Mouse (Mus musculus) kidney, adult 2 months (tissue): ENCODE measurements around the gene Klk1b3. TPM values are rescaled to one million over a fixed set of nuclear protein-coding genes. Genes with fewer than 3 reads are reported as not detected.
"Not testable (repeated sequence)": the region's sequence is repeated elsewhere in the genome, so short reads cannot be mapped to it uniquely, and the experiment has no call there.

Source experiments
- DNase-seq: peaks from one replicate; pipeline ENCODE4 v3.0.0; 2021
- H3K27ac ChIP-seq: fragments of 200-500 bp; 2 replicates; pipeline ENCODE4 v1.5.1; 2012; ENCODE audit warnings: low read depth, low read length, control low read depth, inconsistent platforms; ENCODE audit not compliant: insufficient read depth
- H3K27me3 ChIP-seq: fragments of 200-500 bp; replicated peaks from 2 replicates; pipeline ENCODE4 v1.6.1; 2012; ENCODE audit warnings: mild to moderate bottlenecking, moderate library complexity, low read length, inconsistent platforms; ENCODE audit not compliant: control insufficient read depth, insufficient read depth
- H3K36me3 ChIP-seq: fragments of 200-500 bp; 2 replicates; pipeline ENCODE4 v1.6.1; 2012; ENCODE audit warnings: mild to moderate bottlenecking, moderate library complexity, low read length, inconsistent platforms; ENCODE audit not compliant: control insufficient read depth, insufficient read depth
- H3K4me1 ChIP-seq: fragments of 200-500 bp; 2 replicates; pipeline ENCODE4 v1.6.1; 2011; ENCODE audit warnings: low read length; ENCODE audit not compliant: control insufficient read depth, insufficient read depth
- H3K4me3 ChIP-seq: fragments of 200-500 bp; 2 replicates; pipeline ENCODE4 v1.5.1; 2011; ENCODE audit warnings: mild to moderate bottlenecking, low read depth, low read length, control low read depth; ENCODE audit not compliant: insufficient read depth
- CTCF ChIP-seq: fragments of 200-500 bp; conservative IDR thresholded peaks from 2 replicates; pipeline ENCODE4 v1.5.1; 2011; ENCODE audit warnings: low read depth, mild to moderate bottlenecking, control low read depth, low read length, moderate library complexity, mixed read lengths; ENCODE audit not compliant: insufficient read depth, insufficient read length
- POLR2A ChIP-seq: fragments of 200-500 bp; IDR thresholded peaks from one replicate; pipeline ENCODE4 v1.6.1; 2011; ENCODE audit warnings: low read depth, low read length, control low read depth
- WGBS: fragments of 180-500 bp; shearing (Covaris S2); methylation state at CpG from one replicate; pipeline ENCODE4 v1.1.7; 2018; 5-methylcytosine and 5-hydroxymethylcytosine counted together
- polyA plus RNA-seq: library from polyadenylated mRNA; depleted of rRNA; stranded (reverse); fragments of >200 nt; gene quantifications from 2 replicates; pipeline ENCODE4 v1.2.3, GENCODE M21; 2012; rRNA removed

The Klk1b3 gene
- polyA plus RNA-seq, 1 experiment = 3.3 TPM

GRCm38 (mm10) chr7:44246984-44247470 lies 49.0 kb downstream of the Klk1b3 start:
- peaks cover 8% of the 10 kb centered on the region; the same call in 1 of the 2 replicates for H3K4me1 ChIP-seq
- H3K4me3 ChIP-seq = peak overlapping the region; percentile 96
- H3K27ac ChIP-seq = peak overlapping the region; percentile 84
- H3K36me3 ChIP-seq = no peaks in the 10 kb centered on the region
- under 1% methylated on average over 23 of the region's 23 CpGs for WGBS
- no peaks in the 10 kb centered on the region for H3K27me3 ChIP-seq
- DNase-seq = no peak
- no peak for TF ChIP-seq CTCF
- no peak for TF ChIP-seq POLR2A

- DNase-seq = no peak
- no peak overlapping the region for H3K4me3 ChIP-seq
- WGBS = 91% methylated on average over 2 of the region's 2 CpGs
- H3K36me3 ChIP-seq = no peaks in the 10 kb centered on the region
- H3K27me3 ChIP-seq = no peaks in the 10 kb centered on the region
- H3K27ac ChIP-seq = no peak overlapping the region
- H3K4me1 ChIP-seq = peaks cover 8% of the 10 kb centered on the region; the same call in 1 of the 2 replicates
- no peak for TF ChIP-seq CTCF
- no peak for TF ChIP-seq POLR2A
Measured at GRCm38 (mm10) chr7:44247971-44248370, 50.0 kb downstream of the Klk1b3 start.

GRCm38 (mm10) chr7:44249248-44249647 lies 51.3 kb downstream of the Klk1b3 start:
- Histone ChIP-seq H3K27ac (no peak overlapping the region), H3K4me1 (peaks cover 8% of the 10 kb centered on the region; the same call in 1 of the 2 replicates), H3K27me3 (no peaks in the 10 kb centered on the region), H3K36me3 (no peaks in the 10 kb centered on the region), H3K4me3 (no peak overlapping the region)
- 90% methylated on average over 4 of the region's 4 CpGs for WGBS
- TF ChIP-seq POLR2A (no peak), CTCF (no peak)
- no peak for DNase-seq

DNA sequence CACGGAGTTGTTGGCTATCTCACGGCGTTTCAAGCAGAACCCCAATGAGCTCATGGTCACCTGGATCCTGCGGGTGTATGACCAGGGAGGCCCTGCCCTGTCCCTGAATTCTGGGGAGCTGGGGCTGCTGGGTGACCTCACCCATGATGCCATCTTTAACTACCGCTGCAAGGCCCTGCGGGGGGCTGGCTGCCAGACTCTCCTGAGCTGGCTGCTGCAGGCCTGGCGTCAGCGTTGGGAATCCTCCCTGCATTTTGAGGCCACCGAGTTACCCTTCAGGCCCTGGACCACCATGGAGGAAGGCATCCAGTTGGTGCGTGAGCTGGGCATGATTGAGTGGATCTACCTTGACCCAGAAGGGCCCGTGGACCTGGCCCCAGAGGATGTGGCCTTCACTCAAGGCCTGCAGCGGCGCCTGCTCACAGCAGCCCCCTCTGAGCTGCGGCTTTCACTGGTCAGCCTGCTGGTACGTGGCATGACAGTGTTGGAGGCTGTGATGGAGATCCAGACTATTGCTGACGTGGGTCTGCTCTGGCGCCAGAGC lies 52.8 kb downstream of the Klk1b3 start:
- 89% methylated on average over 17 of the region's 17 CpGs for WGBS
- not testable (repeated sequence) for H3K27ac ChIP-seq, H3K4me1 ChIP-seq, H3K4me3 ChIP-seq, H3K27me3 ChIP-seq, DNase-seq, H3K36me3 ChIP-seq

Other genes starting within 250 kb of the Klk1b3 start
- 1.0 and 1.1 TPM in 2 replicates for gene Klk1b8, start 247.5 kb upstream of the Klk1b3 start, polyA plus RNA-seq
- gene Klk1b1, start 231.4 kb upstream of the Klk1b3 start, polyA plus RNA-seq = 0.11 and 0.52 TPM in 2 replicates
- 1.6 and 1.7 TPM in 2 replicates for gene Klk1b9, start 222.1 kb upstream of the Klk1b3 start, polyA plus RNA-seq
- gene Klk1b11, start 202.3 kb upstream of the Klk1b3 start, polyA plus RNA-seq = 0.52 and 0.99 TPM in 2 replicates
- gene Klk1b26, start 186.0 kb upstream of the Klk1b3 start, polyA plus RNA-seq = not detected in 2 replicates
- gene Klk1b27, start 145.9 kb upstream of the Klk1b3 start, polyA plus RNA-seq = 1.6 and 3.2 TPM in 2 replicates
- gene Klk1b21, start 95.9 kb upstream of the Klk1b3 start, polyA plus RNA-seq = 0.20 and 0.43 TPM in 2 replicates
- gene Klk1b22, start 85.5 kb upstream of the Klk1b3 start, polyA plus RNA-seq = 1.1 and 2.4 TPM in 2 replicates
- gene Klk1b16, start 61.4 kb upstream of the Klk1b3 start, polyA plus RNA-seq = 0.59 and 0.60 TPM in 2 replicates
- 2.0 and 2.1 TPM in 2 replicates for gene Klk1b24, start 10.0 kb upstream of the Klk1b3 start, polyA plus RNA-seq
- 0.53 and 0.91 TPM in 2 replicates for gene Klk1b4, start 9.2 kb downstream of the Klk1b3 start, polyA plus RNA-seq
- 6.8 and 7.0 TPM in 2 replicates for gene Klk1b5, start 17.8 kb downstream of the Klk1b3 start, polyA plus RNA-seq
- 4,551 and 6,375 TPM in 2 replicates for gene Klk1, start 27.2 kb downstream of the Klk1b3 start, polyA plus RNA-seq
- gene Gm36864, start 38.0 kb downstream of the Klk1b3 start, polyA plus RNA-seq = 0.06 TPM in 1 of 2 replicates, not detected in the other
- gene 1700028J19Rik, start 48.5 kb downstream of the Klk1b3 start, polyA plus RNA-seq = 27.2 and 32.1 TPM in 2 replicates
- gene 2410002F23Rik, start 48.5 kb downstream of the Klk1b3 start, polyA plus RNA-seq = 39.4 and 47.9 TPM in 2 replicates
- gene Acp4, start 59.2 kb downstream of the Klk1b3 start, polyA plus RNA-seq = not detected in 2 replicates
- not detected in 2 replicates for gene Gm15517, start 63.3 kb downstream of the Klk1b3 start, polyA plus RNA-seq
- gene Clec11a, start 108.7 kb downstream of the Klk1b3 start, polyA plus RNA-seq = 6.4 and 8.1 TPM in 2 replicates
- gene Shank1, start 112.1 kb downstream of the Klk1b3 start, polyA plus RNA-seq = 0.43 and 0.66 TPM in 2 replicates
- 12.0 and 12.9 TPM in 2 replicates for gene Syt3, start 185.9 kb downstream of the Klk1b3 start, polyA plus RNA-seq
- 0.69 and 0.75 TPM in 2 replicates for gene 1700008O03Rik, start 187.6 kb downstream of the Klk1b3 start, polyA plus RNA-seq
- 0.30 and 0.52 TPM in 2 replicates for gene Lrrc4b, start 230.8 kb downstream of the Klk1b3 start, polyA plus RNA-seq